Mouse (Mus musculus) kidney, adult 2 months (tissue): ENCODE results near the gene Ehhadh. TPM values are rescaled to one million over a fixed set of nuclear protein-coding genes. Genes with fewer than 3 reads are reported as not detected.
"Not testable (repeated sequence)": the region's sequence is repeated elsewhere in the genome, so short reads cannot be mapped to it uniquely, and the experiment has no call there.

Source experiments
- DNase-seq: peaks from one replicate; pipeline ENCODE4 v3.0.0; 2021
- H3K27ac ChIP-seq: fragments of 200-500 bp; 2 replicates; pipeline ENCODE4 v1.5.1; 2012; ENCODE audit warnings: low read depth, low read length, control low read depth, inconsistent platforms; ENCODE audit not compliant: insufficient read depth
- H3K27me3 ChIP-seq: fragments of 200-500 bp; replicated peaks from 2 replicates; pipeline ENCODE4 v1.6.1; 2012; ENCODE audit warnings: mild to moderate bottlenecking, moderate library complexity, low read length, inconsistent platforms; ENCODE audit not compliant: control insufficient read depth, insufficient read depth
- H3K36me3 ChIP-seq: fragments of 200-500 bp; 2 replicates; pipeline ENCODE4 v1.6.1; 2012; ENCODE audit warnings: mild to moderate bottlenecking, moderate library complexity, low read length, inconsistent platforms; ENCODE audit not compliant: control insufficient read depth, insufficient read depth
- H3K4me1 ChIP-seq: fragments of 200-500 bp; 2 replicates; pipeline ENCODE4 v1.6.1; 2011; ENCODE audit warnings: low read length; ENCODE audit not compliant: control insufficient read depth, insufficient read depth
- H3K4me3 ChIP-seq: fragments of 200-500 bp; 2 replicates; pipeline ENCODE4 v1.5.1; 2011; ENCODE audit warnings: mild to moderate bottlenecking, low read depth, low read length, control low read depth; ENCODE audit not compliant: insufficient read depth
- CTCF ChIP-seq: fragments of 200-500 bp; conservative IDR thresholded peaks from 2 replicates; pipeline ENCODE4 v1.5.1; 2011; ENCODE audit warnings: low read depth, mild to moderate bottlenecking, control low read depth, low read length, moderate library complexity, mixed read lengths; ENCODE audit not compliant: insufficient read depth, insufficient read length
- POLR2A ChIP-seq: fragments of 200-500 bp; IDR thresholded peaks from one replicate; pipeline ENCODE4 v1.6.1; 2011; ENCODE audit warnings: low read depth, low read length, control low read depth
- WGBS: fragments of 180-500 bp; shearing (Covaris S2); methylation state at CpG from one replicate; pipeline ENCODE4 v1.1.7; 2018; 5-methylcytosine and 5-hydroxymethylcytosine counted together
- polyA plus RNA-seq: library from polyadenylated mRNA; depleted of rRNA; stranded (reverse); fragments of >200 nt; gene quantifications from 2 replicates; pipeline ENCODE4 v1.2.3, GENCODE M21; 2012

The Ehhadh gene
- polyA plus RNA-seq, 1 experiment = 224 TPM

- no peak for DNase-seq
- H3K36me3 ChIP-seq = no peaks in the 10 kb centered on the region; the same call in 1 of the 2 replicates
- peaks cover 6% of the 10 kb centered on the region; the same call in 1 of the 2 replicates for H3K4me1 ChIP-seq
- H3K4me3 ChIP-seq = peak overlapping the region; percentile 90
- no peaks in the 10 kb centered on the region for H3K27me3 ChIP-seq
- under 1% methylated on average over 14 of the region's 14 CpGs for WGBS
- TF ChIP-seq CTCF = no peak
- TF ChIP-seq POLR2A = no peak
- peak overlapping the region; percentile 74; the same call in 1 of the 2 replicates for H3K27ac ChIP-seq
Observed at GRCm38 (mm10) chr16:21794697-21795045, 7.1 kb upstream of the Ehhadh start.

GRCm38 (mm10) chr16:21793875-21794696, 6.5 kb upstream of the Ehhadh start, which contains the start of gene Map3k13:
Map3k13 (plus strand) TSS chr16:21794346.
- WGBS = 1% methylated on average over 47 of the region's 47 CpGs
- Histone ChIP-seq H3K27ac (peak within 1 kb of the TSS; percentile 82), H3K36me3 (no peaks in the 10 kb centered on the region; the same call in 1 of the 2 replicates), H3K4me1 (peaks cover 6% of the 10 kb centered on the region; the same call in 1 of the 2 replicates), H3K27me3 (no peaks in the 10 kb centered on the region), H3K4me3 (peak within 1 kb of the TSS; percentile 90)
- DNase-seq = peak; percentile 96
- TF ChIP-seq CTCF = no peak
- peak; percentile 80 for TF ChIP-seq POLR2A

- not testable (repeated sequence) for H3K4me3 ChIP-seq, DNase-seq, H3K36me3 ChIP-seq, H3K27me3 ChIP-seq
- peaks cover 11% of the 10 kb centered on the region for H3K4me1 ChIP-seq
- 34% methylated on average over 2 of the region's 2 CpGs for WGBS
- H3K27ac ChIP-seq = peak overlapping the region; percentile 82; the same call in 1 of the 2 replicates
Observed at GRCm38 (mm10) chr16:21793080-21793810, 5.6 kb upstream of the Ehhadh start.

GRCm38 (mm10) chr16:21791779-21792178, 4.2 kb upstream of the Ehhadh start:
- H3K36me3 ChIP-seq = no peaks in the 10 kb centered on the region
- 67% methylated on average over 3 of the region's 3 CpGs for WGBS
- TF ChIP-seq CTCF (no peak), POLR2A (no peak)

GRCm38 (mm10) chr16:21790469-21790868, 2.9 kb upstream of the Ehhadh start:
- no peak for TF ChIP-seq CTCF
- no peak for TF ChIP-seq POLR2A
- 13% methylated on average over 1 of the region's 1 CpGs for WGBS
- H3K36me3 ChIP-seq = no peaks in the 10 kb centered on the region
- DNase-seq = peak; percentile 54
- H3K4me1 ChIP-seq = peaks cover 12% of the 10 kb centered on the region
- H3K4me3 ChIP-seq = no peak overlapping the region
- H3K27me3 ChIP-seq = no peaks in the 10 kb centered on the region
- no peak overlapping the region for H3K27ac ChIP-seq

More at GRCm38 (mm10) chr16:21791779-21792178, 4.2 kb upstream of the Ehhadh start:
- Histone ChIP-seq H3K27me3 (no peaks in the 10 kb centered on the region), H3K4me1 (peaks cover 16% of the 10 kb centered on the region), H3K4me3 (no peak overlapping the region), H3K27ac (no peak overlapping the region)
- no peak for DNase-seq

- Histone ChIP-seq H3K4me1 (peaks cover 10% of the 10 kb centered on the region), H3K36me3 (no peaks in the 10 kb centered on the region), H3K4me3 (no peak overlapping the region), H3K27ac (no peak overlapping the region), H3K27me3 (no peaks in the 10 kb centered on the region)
- WGBS = 73% methylated on average over 2 of the region's 2 CpGs
- DNase-seq = no peak
- no peak for TF ChIP-seq POLR2A
- no peak for TF ChIP-seq CTCF
Observed at GRCm38 (mm10) chr16:21789180-21789579, 1.6 kb upstream of the Ehhadh start.

GRCm38 (mm10) chr16:21788581-21788980, 974 bp upstream of the Ehhadh start:
- H3K27ac ChIP-seq = peak overlapping the region; percentile 84; the same call in 1 of the 2 replicates
- WGBS = 42% methylated on average over 3 of the region's 3 CpGs
- peak; percentile 78 for DNase-seq

More at GRCm38 (mm10) chr16:21788581-21788980, 974 bp upstream of the Ehhadh start:
- H3K27me3 ChIP-seq = no peaks in the 10 kb centered on the region
- no peak overlapping the region for H3K4me3 ChIP-seq
- TF ChIP-seq POLR2A (no peak), CTCF (peak; percentile 40)
- H3K4me1 ChIP-seq = peaks cover 10% of the 10 kb centered on the region
- H3K36me3 ChIP-seq = no peaks in the 10 kb centered on the region
